Mouse (Mus musculus): ENCODE results near the gene Cdkal1. TPM values are rescaled to one million over a fixed set of nuclear protein-coding genes. Genes with fewer than 3 reads are reported as not detected.

The Cdkal1 gene
- total and polyA plus RNA-seq, 3 experiments = 8.7 to 13.7 (median 9.5) TPM

DNA sequence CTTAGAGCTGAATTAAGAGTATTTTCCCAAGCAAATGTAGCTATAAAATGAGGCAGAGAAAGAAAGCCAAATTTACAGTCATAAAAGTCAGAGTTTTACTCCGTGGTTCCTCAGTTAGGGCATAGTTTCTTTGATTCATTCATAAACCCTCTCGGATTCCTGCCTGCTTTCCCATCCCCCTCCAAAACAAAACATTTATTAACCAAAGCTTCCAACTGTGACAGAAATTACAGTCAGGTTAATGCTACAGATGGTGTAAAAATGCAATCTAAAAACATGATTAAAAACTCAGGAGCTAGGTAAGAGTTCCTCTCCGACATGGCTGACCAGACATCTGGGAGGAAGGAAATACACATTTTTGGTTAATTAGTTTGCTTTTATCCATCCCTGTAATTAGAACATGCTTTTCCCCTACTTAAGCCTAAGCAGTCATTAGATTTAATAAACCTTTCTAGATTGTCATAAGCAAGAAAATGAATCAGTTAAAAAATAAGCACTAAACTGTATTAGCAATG is 452.9 kb downstream of the Cdkal1 start:
- in situ Hi-C loops (cut with MboI; ENCODE audit: low pct_ligation_motif_present, low pct_unique_long_range_greater_than_20kb, low sequenced_read_pairs) = no loop called here
- no peak for TF ChIP-seq SIN3A (IDR thresholded peaks at IDR 0.05; ENCODE audit: low read length)
- no peak for TF ChIP-seq JUND (conservative IDR thresholded peaks at IDR 0.05; ENCODE audit: low read depth, low read length)
- no peak for TF ChIP-seq ZNF384 (IDR thresholded peaks at IDR 0.05; ENCODE audit: low read depth, low read length)
- no peak for TF ChIP-seq SMC3 (IDR thresholded peaks at IDR 0.05; ENCODE audit: low read depth, low read length)
- no peak for TF ChIP-seq MAFK (IDR thresholded peaks at IDR 0.05; ENCODE audit: insufficient replicate concordance, low read length)
- no peak for TF ChIP-seq ZMIZ1 (IDR thresholded peaks at IDR 0.05; ENCODE audit: low read depth, low read length)
- TF ChIP-seq KAT2A (IDR thresholded peaks at IDR 0.05; ENCODE audit: insufficient replicate concordance, low read length) = no peak
- TF ChIP-seq MYC (IDR thresholded peaks at IDR 0.05; ENCODE audit: low read depth, low read length) = no peak
- no peak for TF ChIP-seq USF2 (conservative IDR thresholded peaks at IDR 0.05; ENCODE audit: low read depth, low read length)
- Histone ChIP-seq H3K9ac (ENCODE audit: insufficient read depth, low read depth) (no peak overlapping the region), H3K27me3 (replicated peaks) (no peaks in the 10 kb centered on the region), H3K9me3 (replicated peaks; ENCODE audit: low read length) (no peaks in the 10 kb centered on the region), H3K27ac (ENCODE audit: insufficient read depth, low read depth) (no peak overlapping the region), H3K4me1 (ENCODE audit: control insufficient read depth in 1 of 2, insufficient read depth in 2 of 2) (no peaks in the 10 kb centered on the region), H3K4me3 (replicated peaks in 1 of 3; ENCODE audit: low read depth in 2 of 3, low read length in 2 of 3, poor library complexity in 1 of 3) (no peak overlapping the region), H3K36me3 (replicated peaks in 1 of 2; ENCODE audit: control insufficient read depth in 1 of 2, insufficient read depth in 1 of 2, low read length in 1 of 2) (peaks cover 0 to 2% of the 10 kb centered on the region in 2 experiments), H3K79me2 (replicated peaks; ENCODE audit: control insufficient read depth, extremely low read depth, insufficient read depth, poor library complexity, severe bottlenecking) (no peaks in the 10 kb centered on the region), H3K4me2 (ENCODE audit: insufficient read depth, low read depth, poor library complexity, severe bottlenecking) (no peak overlapping the region)
- no peak for DNase-seq (ENCODE audit: extremely low read depth)
- dilution Hi-C loops (cut with MboI; ENCODE audit: extremely low pct_ligation_motif_present, extremely low pct_unique_long_range_greater_than_20kb, low sequenced_read_pairs) = no loop called here

DNA sequence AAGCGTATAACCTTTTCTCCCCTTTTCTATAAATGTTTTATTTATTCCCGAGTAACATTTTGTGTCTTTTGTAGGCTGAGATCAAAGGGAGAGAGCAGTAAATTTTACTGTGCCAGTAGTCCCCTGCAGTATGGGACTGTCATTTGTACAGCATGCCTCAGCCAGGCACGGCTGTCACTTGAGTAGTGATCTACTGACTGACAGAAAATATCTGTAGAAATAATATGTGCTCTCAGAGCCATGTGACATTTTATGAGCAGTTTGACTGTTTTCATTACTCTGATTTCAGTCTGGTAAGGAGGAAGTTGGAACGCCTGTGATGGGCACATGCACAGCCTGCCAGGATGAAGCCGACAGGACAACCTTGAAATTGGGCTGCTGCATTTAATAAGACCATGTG is 455.6 kb downstream of the Cdkal1 start:
- H3K4me2 ChIP-seq (ENCODE audit: insufficient read depth, low read depth, poor library complexity, severe bottlenecking) = no peak overlapping the region
- dilution Hi-C loops (cut with MboI; ENCODE audit: extremely low pct_ligation_motif_present, extremely low pct_unique_long_range_greater_than_20kb, low sequenced_read_pairs) = no loop called here
- TF ChIP-seq JUND (conservative IDR thresholded peaks at IDR 0.05; ENCODE audit: low read depth, low read length) (no peak), ZNF384 (IDR thresholded peaks at IDR 0.05; ENCODE audit: low read depth, low read length) (no peak), GABPA (IDR thresholded peaks at IDR 0.05; ENCODE audit: insufficient replicate concordance, low read depth, low read length) (no peak), E2F4 (IDR thresholded peaks at IDR 0.05; ENCODE audit: insufficient replicate concordance, low read depth, low read length) (no peak), ETS1 (conservative IDR thresholded peaks at IDR 0.05; ENCODE audit: low read depth, low read length) (no peak), PAX5 (IDR thresholded peaks at IDR 0.05; ENCODE audit: low read length) (no peak), TCF12 (IDR thresholded peaks at IDR 0.05; ENCODE audit: low read depth, low read length) (no peak), MAZ (IDR thresholded peaks at IDR 0.05; ENCODE audit: low read depth, low read length) (no peak), RAD21 (IDR thresholded peaks at IDR 0.05; ENCODE audit: low read depth, low read length) (no peak), KAT2A (IDR thresholded peaks at IDR 0.05; ENCODE audit: insufficient replicate concordance, low read length) (no peak), POLR2A (IDR thresholded peaks at IDR 0.05; ENCODE audit: low read depth, low read length) (no peak), CTCF (conservative IDR thresholded peaks at IDR 0.05 in 1 of 2, IDR thresholded peaks at IDR 0.05 in 1 of 2; ENCODE audit: low read depth in 2 of 2, low read length in 2 of 2) (no peak), ZKSCAN1 (IDR thresholded peaks at IDR 0.05; ENCODE audit: borderline replicate concordance, low read depth, low read length) (no peak), NELFE (IDR thresholded peaks at IDR 0.05; ENCODE audit: low read depth, low read length) (no peak), NRF1 (IDR thresholded peaks at IDR 0.05; ENCODE audit: low read depth, low read length) (no peak), IRF4 (IDR thresholded peaks at IDR 0.05; ENCODE audit: low read depth, low read length) (no peak), USF1 (IDR thresholded peaks at IDR 0.05; ENCODE audit: low read depth, low read length) (no peak), ZC3H11A (IDR thresholded peaks at IDR 0.05; ENCODE audit: low read depth, low read length) (no peak)

More for the DNA sequence above, 455.6 kb downstream of the Cdkal1 start:
- H3K4me3 ChIP-seq (replicated peaks in 1 of 3; ENCODE audit: low read depth in 2 of 3, low read length in 2 of 3, poor library complexity in 1 of 3) = no peak overlapping the region
- no peak overlapping the region for H3K27ac ChIP-seq (ENCODE audit: insufficient read depth, low read depth)
- no peaks in the 10 kb centered on the region for H3K27me3 ChIP-seq (replicated peaks)
- H3K4me1 ChIP-seq (ENCODE audit: control insufficient read depth in 1 of 2, insufficient read depth in 2 of 2) = no peaks in the 10 kb centered on the region
- H3K9me3 ChIP-seq (replicated peaks; ENCODE audit: low read length) = no peaks in the 10 kb centered on the region
- no peaks in the 10 kb centered on the region for H3K79me2 ChIP-seq (replicated peaks; ENCODE audit: control insufficient read depth, extremely low read depth, insufficient read depth, poor library complexity, severe bottlenecking)
- H3K9ac ChIP-seq (ENCODE audit: insufficient read depth, low read depth) = no peak overlapping the region
- no peak for DNase-seq (ENCODE audit: extremely low read depth)
- no peaks in the 10 kb centered on the region for H3K36me3 ChIP-seq (replicated peaks in 1 of 2; ENCODE audit: control insufficient read depth in 1 of 2, insufficient read depth in 1 of 2, low read length in 1 of 2)
- in situ Hi-C loops (cut with MboI; ENCODE audit: low pct_ligation_motif_present, low pct_unique_long_range_greater_than_20kb, low sequenced_read_pairs) = no loop called here
